Mouse (Mus musculus) cerebellum, postnatal 4 days (tissue): Measurements from ENCODE around the gene Srgap1.

Experiments used
- DNase-seq, 2 experiments: peaks; one replicate each; pipeline ENCODE4 v3.0.0; 2022; ENCODE audit warnings: low spot score in 2 of 2, mixed read lengths in 1 of 2

Gene Srgap1

DNA sequence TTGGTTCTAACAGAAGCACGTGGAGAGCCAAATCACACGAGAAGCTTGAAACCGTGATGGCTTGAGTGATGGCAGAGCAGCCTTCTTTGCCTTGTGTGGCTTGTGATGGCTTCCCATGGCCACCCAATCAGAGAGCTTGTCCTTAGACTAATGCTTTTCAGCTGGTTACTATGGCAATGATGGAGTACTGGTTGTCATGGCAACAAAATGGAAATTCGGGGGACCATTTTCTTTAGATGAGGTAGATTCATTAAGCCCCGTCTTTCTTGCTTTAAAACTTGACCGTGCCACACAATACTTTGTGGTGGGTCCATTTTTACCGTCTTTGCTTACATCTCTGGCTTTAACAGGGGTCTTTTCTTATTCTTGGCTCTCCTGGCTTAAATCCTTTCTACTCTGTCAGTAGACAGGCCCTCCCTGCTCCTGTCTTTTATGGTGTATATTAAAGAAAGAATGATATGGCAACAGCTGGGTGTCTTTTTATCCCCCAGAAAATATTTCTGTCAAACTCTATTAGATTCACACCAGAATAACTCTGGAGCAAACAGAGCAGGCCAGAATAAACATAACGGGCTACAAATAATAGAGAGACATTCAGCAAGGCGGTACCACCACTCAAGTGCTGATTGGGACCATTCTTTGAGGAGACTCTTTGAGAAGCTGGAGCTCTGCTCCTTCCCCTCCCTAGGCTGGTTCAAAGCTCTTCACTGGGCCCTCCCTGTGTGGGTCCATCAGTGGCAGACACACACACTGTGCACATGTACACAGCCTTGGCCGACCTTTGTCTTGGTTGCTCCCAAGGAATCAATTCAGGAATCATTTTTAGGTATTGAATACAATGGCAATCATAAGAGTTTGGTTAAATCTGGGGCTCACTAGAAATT, 281.7 kb downstream of the Srgap1 start:
- DNase-seq = no peak

DNA sequence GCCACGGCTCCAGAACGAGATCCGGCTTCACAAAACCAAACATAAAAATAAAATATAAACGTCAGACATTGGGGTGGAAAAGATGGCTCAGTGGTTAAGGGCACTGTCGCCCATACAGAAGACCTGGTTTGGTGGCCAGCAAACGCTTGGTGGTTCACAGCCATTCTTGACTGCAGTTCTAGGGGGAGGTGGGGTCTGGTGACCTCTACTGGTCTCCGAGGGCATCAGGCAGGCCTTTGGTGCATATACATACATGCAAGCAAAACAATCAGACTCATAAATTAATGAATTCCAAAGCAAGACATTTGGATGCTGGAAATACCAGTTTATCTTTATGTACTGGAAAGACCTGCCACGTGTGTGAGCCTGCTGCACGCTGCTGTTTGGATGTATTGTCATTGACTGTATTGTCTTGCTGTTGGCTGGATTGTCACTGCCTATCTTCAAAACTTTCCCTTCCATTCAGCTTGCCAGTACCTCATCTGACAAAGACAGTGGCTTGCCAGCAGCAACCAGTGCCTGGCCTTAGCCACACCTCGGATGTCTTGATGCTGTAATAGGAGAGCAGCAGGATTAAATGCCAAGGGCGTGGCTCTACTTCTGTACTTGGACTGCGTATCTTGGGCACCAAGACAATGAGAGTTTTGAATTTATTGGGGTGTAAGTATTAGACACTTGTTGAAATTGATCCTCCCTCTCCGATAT, 282.5 kb downstream of the Srgap1 start:
- no peak for DNase-seq

- DNase-seq = no peak
Measured at GRCm38 (mm10) chr10:121763191-121763590, 283.9 kb downstream of the Srgap1 start.

GRCm38 (mm10) chr10:121762141-121762540, 285.0 kb downstream of the Srgap1 start:
- no peak for DNase-seq

DNA sequence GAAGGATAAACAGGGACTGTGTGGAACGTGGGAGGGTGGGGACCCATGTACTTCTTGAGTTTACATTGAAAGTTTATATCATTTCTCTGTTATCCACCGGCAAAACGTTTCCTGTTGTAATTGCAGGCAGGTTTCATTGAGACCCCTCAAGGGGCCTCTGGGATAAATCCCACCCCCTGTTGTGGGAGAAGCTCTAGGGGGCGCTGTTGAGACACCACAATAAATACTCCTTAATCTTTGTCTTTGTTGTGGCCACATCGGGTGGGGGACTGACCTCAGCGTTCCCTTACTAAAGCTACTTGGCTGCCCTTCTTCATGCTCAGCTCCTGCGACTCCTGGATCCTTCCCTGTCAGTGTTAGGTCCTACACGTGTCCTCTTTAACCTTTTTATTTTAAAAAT, 288.0 kb downstream of the Srgap1 start:
- DNase-seq = no peak

GRCm38 (mm10) chr10:121756677-121757076, 290.4 kb downstream of the Srgap1 start:
- DNase-seq = no peak

GRCm38 (mm10) chr10:121755822-121756221, 291.3 kb downstream of the Srgap1 start:
- DNase-seq = no peak

GRCm38 (mm10) chr10:121754237-121754636, 292.9 kb downstream of the Srgap1 start:
- no peak for DNase-seq

DNA sequence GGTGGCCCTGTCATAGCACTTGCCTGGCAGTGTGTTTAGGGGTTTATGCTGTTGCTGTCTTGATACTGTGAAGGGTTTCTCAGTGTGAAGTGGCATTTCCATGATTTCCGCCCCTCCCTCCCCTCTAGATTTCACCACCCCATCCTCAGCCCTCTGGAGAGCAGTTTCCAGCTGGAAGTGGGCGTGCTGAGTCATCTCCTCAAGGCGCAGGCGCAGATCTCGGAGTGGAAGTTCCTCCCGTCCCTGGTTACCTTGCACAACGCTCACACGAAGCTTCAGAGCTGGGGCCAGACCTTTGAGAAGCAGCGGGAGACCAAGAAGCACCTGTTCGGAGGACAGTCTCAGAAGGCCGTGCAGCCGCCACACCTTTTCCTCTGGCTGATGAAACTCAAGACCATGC, 296.9 kb downstream of the Srgap1 start:
- no peak for DNase-seq

DNA sequence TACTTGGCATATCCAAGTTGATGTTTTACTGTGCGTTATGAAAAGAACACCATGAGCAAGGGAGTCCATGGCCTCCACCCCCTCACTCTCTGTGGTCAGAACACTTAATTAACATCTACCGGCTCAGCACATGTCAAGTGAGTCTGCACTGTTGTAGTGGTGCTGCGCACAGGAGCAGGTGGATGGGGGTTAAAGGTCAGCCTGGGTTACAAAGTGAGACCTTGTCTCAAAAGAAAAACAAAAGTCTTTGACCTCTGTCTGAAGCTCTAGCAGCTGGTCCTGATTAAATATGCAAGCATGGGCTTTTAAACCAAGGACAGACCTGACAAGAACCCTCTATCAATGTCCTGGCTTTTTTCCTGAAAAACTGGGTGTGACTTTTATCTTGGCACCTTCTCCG, 304.8 kb downstream of the Srgap1 start:
- no peak for DNase-seq

DNA sequence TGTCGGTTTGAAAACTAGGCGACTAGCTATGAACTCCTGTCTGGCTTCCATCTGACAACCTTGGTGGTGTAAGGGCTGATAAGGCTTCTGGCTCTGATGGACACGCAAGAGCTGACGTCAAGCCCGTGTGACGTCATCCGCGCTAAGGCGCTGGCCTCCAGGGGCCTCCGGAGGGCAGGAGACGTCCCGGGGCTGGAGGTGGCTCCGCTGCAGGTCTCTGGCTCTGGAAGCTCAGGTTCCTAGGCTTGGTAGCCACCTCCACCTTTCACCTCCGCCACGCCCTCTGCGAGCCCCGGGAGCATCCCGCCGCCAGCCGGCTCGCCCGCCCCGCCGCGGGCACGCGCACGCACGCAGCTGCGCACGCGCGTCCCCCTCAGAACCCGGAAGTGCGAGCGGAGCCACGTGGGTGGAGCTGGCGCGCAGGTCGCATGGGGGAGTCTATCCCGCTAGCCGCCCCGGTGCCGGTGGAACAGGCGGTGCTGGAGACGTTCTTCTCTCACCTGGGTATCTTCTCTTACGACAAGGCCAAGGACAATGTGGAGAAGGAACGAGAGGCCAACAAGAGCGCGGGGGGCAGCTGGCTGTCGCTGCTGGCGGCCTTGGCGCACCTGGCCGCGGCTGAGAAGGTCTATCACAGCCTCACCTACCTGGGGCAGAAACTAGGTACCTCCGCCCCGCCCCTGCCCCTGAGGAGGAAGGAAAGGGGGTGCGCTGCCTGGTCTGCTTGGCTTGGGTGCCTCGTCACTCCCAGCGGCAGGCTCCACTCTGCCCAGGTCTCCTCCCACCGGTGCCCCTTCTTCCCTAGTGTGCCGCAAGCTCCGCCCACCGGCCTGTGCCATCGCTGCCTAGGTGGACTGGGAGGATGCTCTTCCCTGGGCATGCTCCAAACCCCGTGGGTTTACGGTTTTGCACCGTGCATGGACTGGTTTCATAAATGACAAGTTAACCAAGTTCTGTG, 307.3 kb downstream of the Srgap1 start, which contains the start of gene BC048403:
BC048403 (plus strand) TSS at position 390 of the 958 bp plus-strand sequence.
- DNase-seq = peak; percentile 73 to 89

DNA sequence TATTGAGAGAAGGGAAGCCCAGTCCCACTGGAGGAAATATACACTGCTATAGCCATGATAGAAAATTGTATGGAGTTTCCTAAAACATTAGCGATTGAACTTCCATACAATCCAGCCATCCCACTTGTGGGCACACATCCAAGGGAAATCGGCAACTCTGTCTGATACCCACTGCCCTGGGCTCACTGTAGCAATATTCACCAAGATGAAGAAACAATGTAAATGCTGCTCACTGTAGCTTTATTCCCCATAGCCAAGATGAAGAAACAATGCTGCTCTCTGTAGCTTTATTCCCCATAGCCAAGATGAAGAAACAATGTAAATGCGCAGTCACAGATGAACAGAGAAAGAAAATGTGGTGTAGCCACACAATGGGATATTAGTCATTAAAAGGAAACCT, 309.9 kb downstream of the Srgap1 start:
- no peak for DNase-seq

DNA sequence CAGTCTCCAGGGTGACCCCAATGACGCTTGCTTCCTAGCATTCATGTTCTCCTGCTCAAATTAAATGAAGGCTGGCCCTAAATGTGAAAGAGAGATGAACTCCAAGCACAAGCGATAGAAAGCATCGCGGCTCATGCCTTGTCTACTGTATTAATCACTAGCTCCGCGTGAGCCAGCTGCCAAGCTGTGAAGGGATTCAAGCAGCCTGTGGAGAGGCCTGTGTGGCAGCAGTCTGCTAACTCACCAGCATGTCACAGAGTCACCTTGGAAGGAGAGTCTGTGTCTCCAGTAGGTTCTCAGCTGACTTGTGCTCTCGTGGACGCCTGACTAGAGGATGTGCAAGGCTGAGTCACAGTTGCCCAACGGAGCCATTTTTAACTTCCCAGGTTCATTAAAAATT, 314.6 kb downstream of the Srgap1 start:
- DNase-seq = no peak

DNA sequence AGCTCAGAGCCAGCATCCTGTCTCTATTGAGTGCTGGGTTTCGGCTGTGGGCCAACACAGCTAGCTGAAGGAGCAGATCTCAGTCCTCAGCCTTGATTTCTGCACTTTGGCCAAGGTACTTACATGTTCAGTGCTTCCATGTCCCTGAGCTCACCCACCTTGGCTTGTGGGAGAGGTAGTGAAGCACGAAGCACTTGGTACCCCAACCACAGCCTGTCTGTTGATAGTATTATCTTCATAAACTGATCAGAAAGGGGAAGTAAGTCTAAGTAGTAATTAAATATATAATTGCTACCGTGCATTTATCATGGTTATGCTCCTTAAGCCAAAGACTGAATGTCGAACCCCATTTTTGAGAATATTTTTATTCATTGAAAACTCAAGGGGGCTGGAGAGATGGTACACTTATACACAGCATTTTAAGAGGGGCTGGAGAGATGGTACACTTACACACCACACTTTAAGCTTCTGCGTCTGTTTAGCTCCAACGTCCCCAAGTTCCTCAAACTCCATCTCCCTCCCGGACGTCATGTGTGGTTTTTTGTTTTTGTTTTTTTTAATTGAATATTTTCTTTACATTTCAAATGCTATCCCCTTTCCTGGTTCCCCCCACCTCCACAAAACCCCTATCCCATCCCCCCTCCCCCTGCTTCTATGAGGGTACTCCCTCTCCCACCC, 315.9 kb downstream of the Srgap1 start:
- DNase-seq = no peak
